Mouse (Mus musculus) kidney, postnatal 0 days (tissue): ENCODE measurements around the gene Vav2. TPM values are rescaled to one million over a fixed set of nuclear protein-coding genes. Genes with fewer than 3 reads are reported as not detected.

Experiments
- ATAC-seq: fragments of 200-750 bp; cut with Nextera tagmentation; replicated peaks from 2 replicates; pipeline ENCODE4 v1.8.0; 2017; ENCODE audit warnings: low read depth, moderate number of reproducible peaks, moderate TSS enrichment, moderate library complexity; ENCODE audit not compliant: low FRiP score
- DNase-seq: peaks from one replicate; pipeline ENCODE4 v3.0.0-alpha.2; 2016; ENCODE audit warnings: low spot score
- H3K27ac ChIP-seq: fragments of 300-500 bp; sonication (generic); 2 replicates; pipeline ENCODE4 v1.5.1; 2014; ENCODE audit warnings: mild to moderate bottlenecking
- H3K27me3 ChIP-seq: fragments of 300-500 bp; sonication (generic); 2 replicates; pipeline ENCODE4 v1.6.1; 2014; ENCODE audit warnings: low read length, mixed read lengths; ENCODE audit not compliant: insufficient read depth
- H3K36me3 ChIP-seq: fragments of 300-500 bp; sonication (generic); 2 replicates; pipeline ENCODE4 v1.6.1; 2014; ENCODE audit warnings: low read length, mixed read lengths; ENCODE audit not compliant: insufficient read depth
- H3K4me1 ChIP-seq: fragments of 300-500 bp; sonication (generic); replicated peaks from 2 replicates; pipeline ENCODE4 v1.6.1; 2014; ENCODE audit warnings: antibody characterized with exemption, low read length, mixed read lengths; ENCODE audit not compliant: insufficient read depth
- H3K4me2 ChIP-seq: fragments of 300-500 bp; sonication (generic); 2 replicates; pipeline ENCODE4 v1.6.1; 2014; ENCODE audit warnings: mild to moderate bottlenecking, low read length, moderate library complexity, mixed read lengths
- H3K4me3 ChIP-seq: fragments of 300-500 bp; sonication (generic); replicated peaks from 2 replicates; pipeline ENCODE4 v1.5.1; 2014; ENCODE audit warnings: low read depth, low read length
- H3K9ac ChIP-seq: fragments of 300-500 bp; sonication (generic); 2 replicates; pipeline ENCODE4 v1.6.1; 2014; ENCODE audit warnings: low read depth, low read length
- H3K9me3 ChIP-seq: fragments of 300-500 bp; sonication (generic); replicated peaks from 2 replicates; pipeline ENCODE4 v1.6.1; 2016; ENCODE audit warnings: low read length, inconsistent platforms, mixed read lengths
- CTCF ChIP-seq: IDR thresholded peaks from 2 replicates; pipeline ENCODE4 v1.5.1; 2016; ENCODE audit warnings: antibody characterized with exemption, low read depth, mild to moderate bottlenecking, moderate library complexity
- WGBS: fragments of 180-500 bp; shearing (Covaris S2); extraction: QIAGEN DNeasy Blood & Tissue Kit; methylation state at CpG from one replicate; pipeline ENCODE4 v1.1.7; 2014; 5-methylcytosine and 5-hydroxymethylcytosine counted together
- polyA plus RNA-seq: library from polyadenylated mRNA; unstranded; fragments of >200 nt; fragmentation: Nextera tagmentation; extraction: Ambion mirVana; gene quantifications from 2 replicates; pipeline ENCODE4 v1.2.1, GENCODE M21; 2015

Gene Vav2
- polyA plus RNA-seq, 1 experiment from 2014 or later = 4.7 TPM

GRCm38 (mm10) chr2:27443450-27443708 lies 16.5 kb upstream of the Vav2 start:
- Histone ChIP-seq H3K27ac (no peak overlapping the region), H3K4me1 (no peaks in the 10 kb centered on the region), H3K9me3 (no peaks in the 10 kb centered on the region), H3K4me3 (no peak overlapping the region), H3K36me3 (peaks cover 17% of the 10 kb centered on the region), H3K4me2 (peak overlapping the region; percentile 68; the same call in 1 of the 2 replicates), H3K9ac (no peak overlapping the region), H3K27me3 (no peaks in the 10 kb centered on the region)
- no peak for TF ChIP-seq CTCF
- 68% methylated on average over 5 of the region's 5 CpGs for WGBS
- ATAC-seq = no peak
- no peak for DNase-seq

GRCm38 (mm10) chr2:27442708-27443449 lies 16.0 kb upstream of the Vav2 start:
- peak overlapping the region; percentile 44 for H3K4me3 ChIP-seq
- DNase-seq = peak; percentile 40
- TF ChIP-seq CTCF = no peak
- no peaks in the 10 kb centered on the region for H3K4me1 ChIP-seq
- peak overlapping the region; percentile 57 for H3K9ac ChIP-seq
- 27% methylated on average over 20 of the region's 20 CpGs for WGBS
- H3K9me3 ChIP-seq = no peaks in the 10 kb centered on the region
- peak overlapping the region; percentile 27 for H3K27ac ChIP-seq
- H3K27me3 ChIP-seq = no peaks in the 10 kb centered on the region
- no peak; the same call in none of the 2 replicates for ATAC-seq
- H3K4me2 ChIP-seq = peak overlapping the region; percentile 68
- peaks cover 12% of the 10 kb centered on the region for H3K36me3 ChIP-seq

GRCm38 (mm10) chr2:27441767-27442707 lies 15.2 kb upstream of the Vav2 start, which contains the start of gene Brd3os:
Gene Brd3os, plus strand, starts transcription at chr2:27442324.
- H3K27me3 ChIP-seq = no peaks in the 10 kb centered on the region
- TF ChIP-seq CTCF = no peak
- H3K9ac ChIP-seq = peak within 1 kb of the TSS; percentile 57
- peak; percentile 100 for DNase-seq
- H3K9me3 ChIP-seq = no peaks in the 10 kb centered on the region
- peaks cover 9% of the 10 kb centered on the region for H3K36me3 ChIP-seq
- H3K4me2 ChIP-seq = peak within 1 kb of the TSS; percentile 68
- H3K4me1 ChIP-seq = no peaks in the 10 kb centered on the region
- peak; percentile 87 for ATAC-seq
- peak within 1 kb of the TSS; percentile 27 for H3K27ac ChIP-seq
- 2% methylated on average over 36 of the region's 36 CpGs for WGBS
- H3K4me3 ChIP-seq = peak within 1 kb of the TSS; percentile 44

- Histone ChIP-seq H3K9ac (no peak overlapping the region), H3K4me2 (no peak overlapping the region), H3K4me1 (no peaks in the 10 kb centered on the region), H3K27ac (no peak overlapping the region), H3K36me3 (no peaks in the 10 kb centered on the region), H3K27me3 (no peaks in the 10 kb centered on the region), H3K9me3 (no peaks in the 10 kb centered on the region), H3K4me3 (no peak overlapping the region)
- no peak for ATAC-seq
- peak; percentile 45 for DNase-seq
- TF ChIP-seq CTCF = no peak
- 14% methylated on average over 11 of the region's 11 CpGs for WGBS
These were observed 11.4 kb upstream of the Vav2 start for GRCm38 (mm10) chr2:27438281-27438680.

GRCm38 (mm10) chr2:27437876-27438275 lies 11.0 kb upstream of the Vav2 start:
- ATAC-seq (no peak), DNase-seq (no peak)
- no peak overlapping the region for H3K9ac ChIP-seq
- H3K4me3 ChIP-seq = no peak overlapping the region
- no peaks in the 10 kb centered on the region for H3K9me3 ChIP-seq
- 53% methylated on average over 1 of the region's 1 CpGs for WGBS
- H3K36me3 ChIP-seq = no peaks in the 10 kb centered on the region
- no peak for TF ChIP-seq CTCF
- H3K27me3 ChIP-seq = no peaks in the 10 kb centered on the region
- H3K27ac ChIP-seq = no peak overlapping the region
- no peaks in the 10 kb centered on the region for H3K4me1 ChIP-seq
- no peak overlapping the region for H3K4me2 ChIP-seq

GRCm38 (mm10) chr2:27432599-27432998 lies 5.8 kb upstream of the Vav2 start:
- no peak for ATAC-seq
- Histone ChIP-seq H3K27ac (no peak overlapping the region), H3K27me3 (no peaks in the 10 kb centered on the region), H3K9ac (no peak overlapping the region), H3K9me3 (no peaks in the 10 kb centered on the region), H3K4me2 (no peak overlapping the region), H3K4me1 (0 out of 2 replicates have a peak, but pooled peaks cover 2% of the 10 kb centered on the region), H3K36me3 (no peaks in the 10 kb centered on the region), H3K4me3 (no peak overlapping the region)
- TF ChIP-seq CTCF = no peak
- WGBS = 80% methylated on average over 2 of the region's 2 CpGs
- no peak for DNase-seq
